Mouse (Mus musculus): ENCODE measurements around the gene F2rl3. TPM values are rescaled to one million over a fixed set of nuclear protein-coding genes. Genes with fewer than 3 reads are reported as not detected.

The F2rl3 gene
- polyA plus RNA-seq, 1 experiment from 2014 or later: 1.1 TPM

GRCm38 (mm10) chr8:72751126-72751525 lies 10.6 kb upstream of the F2rl3 start:
- no peak for ATAC-seq (ENCODE audit: insufficient number of reproducible peaks, low FRiP score, low TSS enrichment, low read depth)
- no peaks in the 10 kb centered on the region for H3K9me3 ChIP-seq
- H3K4me3 ChIP-seq: no peak overlapping the region
- no peaks in the 10 kb centered on the region for H3K27me3 ChIP-seq
- H3K9ac ChIP-seq: no peak overlapping the region
- H3K4me1 ChIP-seq: no peaks in the 10 kb centered on the region
- WGBS: 81% methylated on average over 3 of the region's 3 CpGs
- no peak overlapping the region for H3K27ac ChIP-seq
- H3K36me3 ChIP-seq: peaks cover 94% of the 10 kb centered on the region
- no peak overlapping the region for H3K4me2 ChIP-seq

GRCm38 (mm10) chr8:72752289-72752688 lies 9.4 kb upstream of the F2rl3 start:
- WGBS: 89% methylated on average over 3 of the region's 3 CpGs
- H3K27me3 ChIP-seq: no peaks in the 10 kb centered on the region
- no peak overlapping the region for H3K4me2 ChIP-seq
- no peak overlapping the region for H3K9ac ChIP-seq
- no peaks in the 10 kb centered on the region for H3K4me1 ChIP-seq
- H3K36me3 ChIP-seq: peaks cover 94% of the 10 kb centered on the region
- ATAC-seq (ENCODE audit: insufficient number of reproducible peaks, low FRiP score, low TSS enrichment, low read depth): no peak
- H3K4me3 ChIP-seq: no peak overlapping the region
- H3K27ac ChIP-seq: no peak overlapping the region
- H3K9me3 ChIP-seq: no peaks in the 10 kb centered on the region

DNA sequence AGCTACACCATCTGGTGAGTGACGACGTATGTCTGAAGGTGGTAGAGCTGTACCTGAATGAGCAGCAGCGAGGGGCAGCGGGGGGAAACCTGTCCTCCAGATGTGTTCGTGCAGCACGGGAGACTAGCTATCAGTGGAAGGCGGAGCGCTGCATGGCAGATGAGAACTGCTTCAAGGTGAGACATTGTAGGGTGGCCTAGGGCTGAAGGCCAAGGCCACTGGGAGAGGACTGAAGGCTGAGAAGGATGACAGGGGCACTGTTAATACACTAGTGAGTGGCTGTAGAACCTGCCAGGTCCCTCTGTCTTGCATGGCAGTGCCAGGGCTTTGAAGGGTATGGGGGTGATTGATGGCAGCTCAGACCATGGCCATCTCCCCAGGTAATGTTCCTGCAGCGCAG lies 8.5 kb upstream of the F2rl3 start:
- 92% methylated on average over 9 of the region's 9 CpGs for WGBS
- H3K27ac ChIP-seq: no peak overlapping the region
- H3K27me3 ChIP-seq: no peaks in the 10 kb centered on the region
- H3K4me3 ChIP-seq: no peak overlapping the region
- no peak overlapping the region for H3K9ac ChIP-seq
- H3K4me2 ChIP-seq: no peak overlapping the region
- no peak for ATAC-seq (ENCODE audit: insufficient number of reproducible peaks, low FRiP score, low TSS enrichment, low read depth)
- H3K9me3 ChIP-seq: no peaks in the 10 kb centered on the region
- H3K4me1 ChIP-seq: no peaks in the 10 kb centered on the region
- peaks cover 93% of the 10 kb centered on the region for H3K36me3 ChIP-seq

GRCm38 (mm10) chr8:72753781-72754180 lies 7.9 kb upstream of the F2rl3 start:
- no peaks in the 10 kb centered on the region for H3K27me3 ChIP-seq
- no peaks in the 10 kb centered on the region for H3K9me3 ChIP-seq
- no peak overlapping the region for H3K4me3 ChIP-seq
- peaks cover 93% of the 10 kb centered on the region for H3K36me3 ChIP-seq
- no peaks in the 10 kb centered on the region for H3K4me1 ChIP-seq
- H3K27ac ChIP-seq: no peak overlapping the region
- 96% methylated on average over 2 of the region's 2 CpGs for WGBS
- no peak overlapping the region for H3K9ac ChIP-seq
- no peak overlapping the region for H3K4me2 ChIP-seq
- no peak for ATAC-seq (ENCODE audit: insufficient number of reproducible peaks, low FRiP score, low TSS enrichment, low read depth)

DNA sequence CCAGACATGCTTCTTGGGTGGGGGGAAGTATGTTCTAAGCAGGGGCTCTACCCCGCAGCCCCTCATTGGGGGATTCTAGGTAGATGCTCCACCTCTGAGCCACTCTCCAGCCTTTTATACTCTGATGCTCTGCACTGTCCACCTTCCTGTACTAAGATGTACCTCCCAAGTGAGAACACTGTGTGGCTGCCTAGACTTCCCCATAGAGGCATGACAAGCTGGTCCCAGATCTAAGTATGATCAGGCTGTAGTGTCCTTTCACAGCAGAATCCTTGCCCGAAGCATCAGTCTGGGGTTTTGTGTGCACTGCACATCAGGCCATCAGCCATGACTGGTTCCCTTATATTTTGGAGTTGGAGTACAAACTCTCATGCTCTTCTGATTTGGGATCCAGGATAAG lies 5.6 kb upstream of the F2rl3 start:
- 97% methylated on average over 2 of the region's 2 CpGs for WGBS
- ATAC-seq (ENCODE audit: insufficient number of reproducible peaks, low FRiP score, low TSS enrichment, low read depth): no peak

GRCm38 (mm10) chr8:72756771-72757390 lies 4.8 kb upstream of the F2rl3 start:
- H3K27ac ChIP-seq: no peak overlapping the region
- H3K36me3 ChIP-seq: peaks cover 74% of the 10 kb centered on the region
- 95% methylated on average over 35 of the region's 35 CpGs for whole genome bisulfite sequencing
- H3K4me1 ChIP-seq: no peaks in the 10 kb centered on the region
- H3K9me3 ChIP-seq: no peaks in the 10 kb centered on the region
- no peak overlapping the region for H3K4me3 ChIP-seq
- no peaks in the 10 kb centered on the region for H3K27me3 ChIP-seq
- ATAC-seq (ENCODE audit: insufficient number of reproducible peaks, low FRiP score, low TSS enrichment, low read depth): no peak
- H3K9ac ChIP-seq: no peak overlapping the region
- no peak overlapping the region for H3K4me2 ChIP-seq

More for the DNA sequence above, 5.6 kb upstream of the F2rl3 start:
- Histone ChIP-seq H3K4me3 (no peak overlapping the region), H3K9me3 (no peaks in the 10 kb centered on the region), H3K36me3 (peaks cover 82% of the 10 kb centered on the region), H3K27me3 (no peaks in the 10 kb centered on the region), H3K9ac (no peak overlapping the region), H3K4me2 (no peak overlapping the region), H3K27ac (no peak overlapping the region), H3K4me1 (no peaks in the 10 kb centered on the region)

DNA sequence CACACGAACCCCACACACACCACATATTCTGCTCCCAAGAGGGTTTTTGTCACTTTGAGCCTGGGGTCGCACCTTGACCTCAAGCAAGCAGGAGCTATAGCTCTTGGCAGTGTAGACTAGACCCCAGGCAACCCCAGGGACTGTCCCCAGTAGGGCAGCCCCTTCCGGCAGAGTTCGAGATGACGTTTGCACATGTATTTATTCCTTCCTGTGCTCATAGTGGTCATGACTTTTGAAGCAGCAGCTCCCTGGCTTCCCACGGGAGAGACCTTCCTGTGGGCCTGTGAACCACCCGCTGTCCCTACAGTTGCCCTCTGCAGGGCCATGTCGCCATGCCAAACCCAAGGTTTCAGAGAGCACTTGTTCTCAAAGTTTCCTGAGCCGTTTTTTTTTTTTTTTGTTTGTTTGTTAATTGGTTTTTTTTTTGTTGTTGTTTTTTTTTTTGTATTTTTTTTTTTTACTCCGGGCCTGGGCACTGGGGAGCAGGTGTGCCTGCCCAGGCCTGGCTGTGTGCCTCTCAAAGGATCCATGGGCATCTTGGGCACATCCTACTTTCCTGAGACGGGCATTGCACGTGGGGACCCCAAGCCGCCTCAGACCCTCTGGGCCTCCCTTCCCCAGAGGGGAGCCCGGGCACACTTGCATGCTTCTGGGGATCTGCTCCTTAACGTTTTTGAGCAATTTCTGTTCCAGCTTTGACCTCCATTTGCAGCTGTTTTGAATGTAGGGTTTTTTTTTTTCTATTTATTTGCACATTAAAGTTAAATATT lies 4.1 kb upstream of the F2rl3 start:
- no peak overlapping the region for H3K4me3 ChIP-seq
- no peak overlapping the region for H3K9ac ChIP-seq
- ATAC-seq (ENCODE audit: insufficient number of reproducible peaks, low FRiP score, low TSS enrichment, low read depth): no peak
- no peak overlapping the region for H3K4me2 ChIP-seq
- no peaks in the 10 kb centered on the region for H3K4me1 ChIP-seq
- no peaks in the 10 kb centered on the region for H3K9me3 ChIP-seq
- peaks cover 67% of the 10 kb centered on the region for H3K36me3 ChIP-seq
- WGBS: 90% methylated on average over 15 of the region's 15 CpGs
- H3K27me3 ChIP-seq: no peaks in the 10 kb centered on the region
- H3K27ac ChIP-seq: no peak overlapping the region

GRCm38 (mm10) chr8:72758310-72758709 lies 3.4 kb upstream of the F2rl3 start:
- H3K4me3 ChIP-seq: no peak overlapping the region
- no peaks in the 10 kb centered on the region for H3K4me1 ChIP-seq
- H3K4me2 ChIP-seq: no peak overlapping the region
- no peaks in the 10 kb centered on the region for H3K27me3 ChIP-seq
- peaks cover 60% of the 10 kb centered on the region for H3K36me3 ChIP-seq
- no peak overlapping the region for H3K9ac ChIP-seq
- no peak overlapping the region for H3K27ac ChIP-seq
- no peak for ATAC-seq (ENCODE audit: insufficient number of reproducible peaks, low FRiP score, low TSS enrichment, low read depth)
- no peaks in the 10 kb centered on the region for H3K9me3 ChIP-seq

DNA sequence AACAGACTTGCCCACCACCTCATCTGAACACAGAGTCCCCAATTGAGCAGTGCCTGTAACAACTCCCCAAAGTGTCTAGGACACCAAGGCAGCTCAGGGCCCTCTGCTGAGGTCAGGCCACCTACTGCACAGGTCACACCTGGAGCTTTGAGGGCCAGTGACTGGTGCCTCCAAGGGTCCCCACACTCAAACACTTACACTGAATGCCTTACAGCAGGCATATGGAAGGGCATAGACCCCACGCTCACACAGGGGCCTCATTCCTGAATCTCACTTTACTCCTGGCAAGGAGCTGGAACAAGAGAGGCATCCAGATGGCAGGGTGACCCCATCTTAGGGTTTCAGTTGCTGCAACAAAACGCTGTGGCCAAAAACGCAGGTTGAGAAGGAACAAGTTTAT lies 1.5 kb upstream of the F2rl3 start:
- ATAC-seq (ENCODE audit: insufficient number of reproducible peaks, low FRiP score, low TSS enrichment, low read depth): no peak
- H3K36me3 ChIP-seq: peaks cover 46% of the 10 kb centered on the region

GRCm38 (mm10) chr8:72762306-72762705 lies 626 bp downstream of the F2rl3 start:
- Histone ChIP-seq H3K4me2 (no peak overlapping the region), H3K27me3 (no peaks in the 10 kb centered on the region), H3K9me3 (no peaks in the 10 kb centered on the region), H3K4me1 (no peaks in the 10 kb centered on the region), H3K9ac (no peak overlapping the region), H3K4me3 (no peak overlapping the region), H3K36me3 (peaks cover 26% of the 10 kb centered on the region), H3K27ac (no peak overlapping the region)
- ATAC-seq (ENCODE audit: insufficient number of reproducible peaks, low FRiP score, low TSS enrichment, low read depth): no peak
- WGBS: 88% methylated on average over 12 of the region's 12 CpGs

More for the DNA sequence above, 1.5 kb upstream of the F2rl3 start:
- no peaks in the 10 kb centered on the region for H3K4me1 ChIP-seq
- no peak overlapping the region for H3K9ac ChIP-seq
- H3K27me3 ChIP-seq: no peaks in the 10 kb centered on the region
- H3K9me3 ChIP-seq: no peaks in the 10 kb centered on the region
- no peak overlapping the region for H3K4me3 ChIP-seq
- no peak overlapping the region for H3K27ac ChIP-seq
- 80% methylated on average over 3 of the region's 3 CpGs for WGBS
- H3K4me2 ChIP-seq: no peak overlapping the region

DNA sequence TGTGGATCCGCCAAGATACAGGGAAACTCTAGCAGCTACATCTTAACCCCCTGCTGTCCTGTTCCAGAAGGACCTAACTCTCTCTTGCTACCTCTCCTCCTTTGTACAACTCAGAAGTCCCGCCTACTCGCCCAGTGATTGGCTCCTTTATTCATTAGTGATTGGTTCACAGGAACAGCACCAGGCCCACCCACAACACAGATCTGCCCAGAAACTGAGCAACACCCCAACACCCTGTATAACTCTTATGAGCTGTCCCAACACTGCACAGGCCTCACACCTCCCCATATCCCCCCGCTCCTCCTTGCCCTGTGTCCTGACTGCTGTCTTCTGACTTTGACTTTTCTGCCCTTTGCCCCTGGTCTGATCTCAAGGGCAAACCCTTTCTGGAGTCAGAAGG lies 4.0 kb downstream of the F2rl3 start:
- no peak overlapping the region for H3K4me3 ChIP-seq
- 71% methylated on average over 4 of the region's 4 CpGs for WGBS
- ATAC-seq (ENCODE audit: insufficient number of reproducible peaks, low FRiP score, low TSS enrichment, low read depth): no peak
- H3K36me3 ChIP-seq: no peaks in the 10 kb centered on the region
- no peak overlapping the region for H3K9ac ChIP-seq
- H3K4me1 ChIP-seq: no peaks in the 10 kb centered on the region
- H3K27ac ChIP-seq: no peak overlapping the region
- H3K27me3 ChIP-seq: no peaks in the 10 kb centered on the region
- H3K4me2 ChIP-seq: no peak overlapping the region
- H3K9me3 ChIP-seq: no peaks in the 10 kb centered on the region

GRCm38 (mm10) chr8:72766777-72767176 lies 5.1 kb downstream of the F2rl3 start:
- Histone ChIP-seq H3K4me2 (no peak overlapping the region), H3K9me3 (no peaks in the 10 kb centered on the region), H3K27ac (no peak overlapping the region), H3K9ac (no peak overlapping the region), H3K4me3 (no peak overlapping the region), H3K4me1 (no peaks in the 10 kb centered on the region), H3K27me3 (no peaks in the 10 kb centered on the region), H3K36me3 (no peaks in the 10 kb centered on the region)
- no peak for ATAC-seq (ENCODE audit: insufficient number of reproducible peaks, low FRiP score, low TSS enrichment, low read depth)
- WGBS: 29% methylated on average over 7 of the region's 7 CpGs
